Mouse (Mus musculus): ENCODE data around the gene Prmt9. TPM values are rescaled to one million over a fixed set of nuclear protein-coding genes. Genes with fewer than 3 reads are reported as not detected.

Gene Prmt9
- polyA plus RNA-seq, 1 experiment from 2014 or later: 23.2 TPM

Other genes starting within 250 kb of the Prmt9 start
- 31.7 and 36.0 TPM in 2 replicates for gene Arhgap10, start 31.4 kb upstream of the Prmt9 start, polyA plus RNA-seq (2015; fragmentation: Nextera tagmentation; extraction: Ambion mirVana)
- 37.7 and 39.1 TPM in 2 replicates for gene Tmem184c, start 61.3 kb downstream of the Prmt9 start, polyA plus RNA-seq (2015; fragmentation: Nextera tagmentation; extraction: Ambion mirVana)
- 28.6 and 32.4 TPM in 2 replicates for gene Ednra, start 175.1 kb downstream of the Prmt9 start, polyA plus RNA-seq (2015; fragmentation: Nextera tagmentation; extraction: Ambion mirVana)

All from kidney, embryonic 16.5 days (tissue).